Mouse (Mus musculus): ENCODE data around the gene Plpp1. TPM values are rescaled to one million over a fixed set of nuclear protein-coding genes. Genes with fewer than 3 reads are reported as not detected.

The Plpp1 gene
- polyA plus RNA-seq, 1 experiment, result 13.5 TPM

GRCm38 (mm10) chr13:112810248-112810645 lies 9.7 kb downstream of the Plpp1 start:
- Histone ChIP-seq H3K27me3 (ENCODE audit: control insufficient read depth, insufficient read depth, low read length) (no peaks in the 10 kb centered on the region), H3K4me1 (replicated peaks; ENCODE audit: control insufficient read depth, insufficient read depth, low read length) (no peaks in the 10 kb centered on the region), H3K27ac (ENCODE audit: control insufficient read depth, insufficient read depth, low read length) (no peak overlapping the region), H3K36me3 (ENCODE audit: control insufficient read depth, insufficient read depth, low read length) (no peaks in the 10 kb centered on the region), H3K4me3 (ENCODE audit: control insufficient read depth, insufficient read depth, low read length) (no peak overlapping the region)
- 80% methylated on average over 4 of the region's 4 CpGs for WGBS
- no peak for DNase-seq
- TF ChIP-seq CTCF (IDR thresholded peaks at IDR 0.05; ENCODE audit: borderline replicate concordance, control insufficient read depth, extremely low read depth, insufficient read depth, low read length, poor library complexity) (no peak), POLR2A (IDR thresholded peaks at IDR 0.05; ENCODE audit: control insufficient read depth, extremely low read depth, insufficient read depth, low read length, poor library complexity) (no peak)

- DNase-seq, result no peak
- 56% methylated on average over 9 of the region's 9 CpGs for WGBS
- no peaks in the 10 kb centered on the region for H3K4me1 ChIP-seq (replicated peaks; ENCODE audit: control insufficient read depth, insufficient read depth, low read length)
- TF ChIP-seq CTCF (IDR thresholded peaks at IDR 0.05; ENCODE audit: borderline replicate concordance, control insufficient read depth, extremely low read depth, insufficient read depth, low read length, poor library complexity) (no peak), POLR2A (IDR thresholded peaks at IDR 0.05; ENCODE audit: control insufficient read depth, extremely low read depth, insufficient read depth, low read length, poor library complexity) (no peak)
- no peaks in the 10 kb centered on the region for H3K27me3 ChIP-seq (ENCODE audit: control insufficient read depth, insufficient read depth, low read length)
- no peaks in the 10 kb centered on the region for H3K36me3 ChIP-seq (ENCODE audit: control insufficient read depth, insufficient read depth, low read length)
- H3K27ac ChIP-seq (ENCODE audit: control insufficient read depth, insufficient read depth, low read length), result no peak overlapping the region
- no peak overlapping the region for H3K4me3 ChIP-seq (ENCODE audit: control insufficient read depth, insufficient read depth, low read length)
Measured at GRCm38 (mm10) chr13:112810751-112811150, 10.2 kb downstream of the Plpp1 start.

GRCm38 (mm10) chr13:112811708-112812403 lies 11.3 kb downstream of the Plpp1 start:
- Histone ChIP-seq H3K4me3 (ENCODE audit: control insufficient read depth, insufficient read depth, low read length) (no peak overlapping the region), H3K4me1 (replicated peaks; ENCODE audit: control insufficient read depth, insufficient read depth, low read length) (no peaks in the 10 kb centered on the region), H3K27me3 (ENCODE audit: control insufficient read depth, insufficient read depth, low read length) (no peaks in the 10 kb centered on the region), H3K36me3 (ENCODE audit: control insufficient read depth, insufficient read depth, low read length) (no peaks in the 10 kb centered on the region), H3K27ac (ENCODE audit: control insufficient read depth, insufficient read depth, low read length) (no peak overlapping the region)
- DNase-seq, result no peak
- WGBS, result 93% methylated on average over 8 of the region's 8 CpGs
- TF ChIP-seq POLR2A (IDR thresholded peaks at IDR 0.05; ENCODE audit: control insufficient read depth, extremely low read depth, insufficient read depth, low read length, poor library complexity) (no peak), CTCF (IDR thresholded peaks at IDR 0.05; ENCODE audit: borderline replicate concordance, control insufficient read depth, extremely low read depth, insufficient read depth, low read length, poor library complexity) (no peak)

- no peak for TF ChIP-seq CTCF (IDR thresholded peaks at IDR 0.05; ENCODE audit: borderline replicate concordance, control insufficient read depth, extremely low read depth, insufficient read depth, low read length, poor library complexity)
- TF ChIP-seq POLR2A (IDR thresholded peaks at IDR 0.05; ENCODE audit: control insufficient read depth, extremely low read depth, insufficient read depth, low read length, poor library complexity), result no peak
- no peaks in the 10 kb centered on the region for H3K27me3 ChIP-seq (ENCODE audit: control insufficient read depth, insufficient read depth, low read length)
- no peaks in the 10 kb centered on the region for H3K4me1 ChIP-seq (replicated peaks; ENCODE audit: control insufficient read depth, insufficient read depth, low read length)
- H3K36me3 ChIP-seq (ENCODE audit: control insufficient read depth, insufficient read depth, low read length), result no peaks in the 10 kb centered on the region
- no peak overlapping the region for H3K27ac ChIP-seq (ENCODE audit: control insufficient read depth, insufficient read depth, low read length)
- no peak overlapping the region for H3K4me3 ChIP-seq (ENCODE audit: control insufficient read depth, insufficient read depth, low read length)
- no peak for DNase-seq
- 91% methylated on average over 3 of the region's 3 CpGs for WGBS
Measured at GRCm38 (mm10) chr13:112815996-112816395, 15.4 kb downstream of the Plpp1 start.

GRCm38 (mm10) chr13:112818125-112818524 lies 17.5 kb downstream of the Plpp1 start:
- Histone ChIP-seq H3K27me3 (ENCODE audit: control insufficient read depth, insufficient read depth, low read length) (no peaks in the 10 kb centered on the region), H3K27ac (ENCODE audit: control insufficient read depth, insufficient read depth, low read length) (no peak overlapping the region), H3K4me3 (ENCODE audit: control insufficient read depth, insufficient read depth, low read length) (no peak overlapping the region), H3K4me1 (replicated peaks; ENCODE audit: control insufficient read depth, insufficient read depth, low read length) (no peaks in the 10 kb centered on the region), H3K36me3 (ENCODE audit: control insufficient read depth, insufficient read depth, low read length) (no peaks in the 10 kb centered on the region)
- TF ChIP-seq POLR2A (IDR thresholded peaks at IDR 0.05; ENCODE audit: control insufficient read depth, extremely low read depth, insufficient read depth, low read length, poor library complexity), result no peak
- TF ChIP-seq CTCF (IDR thresholded peaks at IDR 0.05; ENCODE audit: borderline replicate concordance, control insufficient read depth, extremely low read depth, insufficient read depth, low read length, poor library complexity), result no peak
- WGBS, result 95% methylated on average over 3 of the region's 3 CpGs
- no peak for DNase-seq

GRCm38 (mm10) chr13:112822413-112822812 lies 21.8 kb downstream of the Plpp1 start:
- Histone ChIP-seq H3K4me1 (replicated peaks; ENCODE audit: control insufficient read depth, insufficient read depth, low read length) (no peaks in the 10 kb centered on the region), H3K36me3 (ENCODE audit: control insufficient read depth, insufficient read depth, low read length) (no peaks in the 10 kb centered on the region), H3K4me3 (ENCODE audit: control insufficient read depth, insufficient read depth, low read length) (no peak overlapping the region), H3K27me3 (ENCODE audit: control insufficient read depth, insufficient read depth, low read length) (no peaks in the 10 kb centered on the region), H3K27ac (ENCODE audit: control insufficient read depth, insufficient read depth, low read length) (no peak overlapping the region)
- 89% methylated on average over 3 of the region's 3 CpGs for WGBS
- no peak for DNase-seq
- TF ChIP-seq CTCF (IDR thresholded peaks at IDR 0.05; ENCODE audit: borderline replicate concordance, control insufficient read depth, extremely low read depth, insufficient read depth, low read length, poor library complexity) (no peak), POLR2A (IDR thresholded peaks at IDR 0.05; ENCODE audit: control insufficient read depth, extremely low read depth, insufficient read depth, low read length, poor library complexity) (no peak)
